Mouse (Mus musculus): Measurements from ENCODE around the gene Sct. TPM values are rescaled to one million over a fixed set of nuclear protein-coding genes. Genes with fewer than 3 reads are reported as not detected.

The Sct gene
- polyA plus RNA-seq, 1 experiment from 2014 or later: not detected

DNA sequence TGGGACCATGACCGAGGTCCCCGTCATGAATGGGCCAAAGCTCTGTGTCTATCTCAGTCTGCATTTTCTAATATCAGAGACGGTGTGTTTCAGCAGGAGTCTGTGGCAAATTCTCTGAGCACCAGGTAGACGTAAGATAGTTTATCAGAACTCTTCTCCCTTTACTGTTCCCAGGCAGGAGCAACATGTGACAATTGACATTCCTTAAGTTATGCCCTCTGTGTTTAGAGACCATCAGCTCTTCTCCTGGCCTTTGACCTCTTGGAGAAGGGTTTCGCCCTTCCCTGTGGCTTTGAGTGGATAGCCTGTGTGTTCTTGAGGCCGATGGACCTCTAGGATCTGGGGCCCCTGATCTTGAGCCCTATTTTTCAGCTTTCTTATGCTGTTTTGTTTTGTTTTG lies 49.2 kb downstream of the Sct start:
- H3K27ac ChIP-seq: no peak overlapping the region
- WGBS (ENCODE audit: missing documents): 68% methylated on average over 6 of the region's 6 CpGs
- H3K36me3 ChIP-seq (ENCODE audit: inconsistent target): peaks cover 32% of the 10 kb centered on the region
- peak overlapping the region; percentile 95 for H3K4me3 ChIP-seq (ENCODE audit: inconsistent target)
- peaks cover 60% of the 10 kb centered on the region for H3K79me2 ChIP-seq (ENCODE audit: inconsistent target)

Other genes with a start within 250 kb of the Sct start
- not detected in 3 replicates for gene B4galnt4, start 218.0 kb downstream of the Sct start, polyA plus RNA-seq (2018)
- not detected in 3 replicates for gene Pkp3, start 200.9 kb downstream of the Sct start, polyA plus RNA-seq (2018)
- 0.50 to 2.0 TPM (median 0.58 TPM) in 3 replicates for gene Sigirr, start 178.6 kb downstream of the Sct start, polyA plus RNA-seq (2018)
- gene Ano9, start 161.3 kb downstream of the Sct start, polyA plus RNA-seq (2018): not detected in 3 replicates
- gene Ptdss2, start 156.8 kb downstream of the Sct start, polyA plus RNA-seq (2018): 12.0 to 19.0 TPM (median 15.6 TPM) in 3 replicates
- gene Rnh1, start 106.3 kb downstream of the Sct start, polyA plus RNA-seq (2018): 93.2 to 290 TPM (median 289 TPM) in 3 replicates
- 31.1 to 73.7 TPM (median 35.0 TPM) in 3 replicates for gene Hras, start 85.1 kb downstream of the Sct start, polyA plus RNA-seq (2018)
- gene Lrrc56, start 85.0 kb downstream of the Sct start, polyA plus RNA-seq (2018): 1.2 to 3.9 TPM (median 2.3 TPM) in 3 replicates
- not detected in 3 replicates for gene Lmntd2, start 65.1 kb downstream of the Sct start, polyA plus RNA-seq (2018)
- 0.60 to 3.0 TPM (median 2.4 TPM) in 3 replicates for gene Rassf7, start 63.3 kb downstream of the Sct start, polyA plus RNA-seq (2018)
- gene Phrf1, start 50.3 kb downstream of the Sct start, polyA plus RNA-seq (2018): 36.7 to 44.4 TPM (median 42.6 TPM) in 3 replicates
- gene Irf7, start 12.7 kb downstream of the Sct start, polyA plus RNA-seq (2018): 119 to 344 TPM (median 190 TPM) in 3 replicates
- not detected in 3 replicates for gene Cdhr5, start 2.3 kb downstream of the Sct start, polyA plus RNA-seq (2018)
- gene Drd4, start 12.9 kb upstream of the Sct start, polyA plus RNA-seq (2018): 0.09 TPM in 1 of 3 replicates, not detected in the others
- 14.6 to 16.7 TPM (median 16.5 TPM) in 3 replicates for gene Deaf1, start 48.6 kb upstream of the Sct start, polyA plus RNA-seq (2018)
- 10.2 to 25.3 TPM (median 18.7 TPM) in 3 replicates for gene Tmem80, start 48.6 kb upstream of the Sct start, polyA plus RNA-seq (2018)
- gene Eps8l2, start 59.7 kb upstream of the Sct start, polyA plus RNA-seq (2018): not detected in 3 replicates
- gene Taldo1, start 113.1 kb upstream of the Sct start, polyA plus RNA-seq (2018): 238 to 467 TPM (median 415 TPM) in 3 replicates
- gene Gatd1, start 135.0 kb upstream of the Sct start, polyA plus RNA-seq (2018): 8.0 to 25.6 TPM (median 17.6 TPM) in 3 replicates
- not detected in 3 replicates for gene Cend1, start 150.4 kb upstream of the Sct start, polyA plus RNA-seq (2018)
- gene Slc25a22, start 158.8 kb upstream of the Sct start, polyA plus RNA-seq (2018): 12.7 to 36.5 TPM (median 27.8 TPM) in 3 replicates
- 1.5 to 4.4 TPM (median 1.7 TPM) in 3 replicates for gene Pidd1, start 164.9 kb upstream of the Sct start, polyA plus RNA-seq (2018)
- gene Rplp2, start 168.2 kb upstream of the Sct start, polyA plus RNA-seq (2018): 766 to 855 TPM (median 779 TPM) in 3 replicates
- gene Pnpla2, start 176.1 kb upstream of the Sct start, polyA plus RNA-seq (2018): 36.1 to 135 TPM (median 74.0 TPM) in 3 replicates
- 15.7 to 22.0 TPM (median 19.0 TPM) in 3 replicates for gene Cracr2b, start 182.0 kb upstream of the Sct start, polyA plus RNA-seq (2018)
- 58.4 to 83.6 TPM (median 60.3 TPM) in 3 replicates for gene Cd151, start 188.3 kb upstream of the Sct start, polyA plus RNA-seq (2018)
- gene Polr2l, start 196.0 kb upstream of the Sct start, polyA plus RNA-seq (2018): 8.3 to 22.8 TPM (median 12.8 TPM) in 3 replicates
- gene Tspan4, start 196.1 kb upstream of the Sct start, polyA plus RNA-seq (2018): 48.8 to 142 TPM (median 129 TPM) in 3 replicates